Mouse (Mus musculus): ENCODE results near the gene Plppr3. TPM values are rescaled to one million over a fixed set of nuclear protein-coding genes. Genes with fewer than 3 reads are reported as not detected.
A peak's percentile ranks its signal among the peaks of the same experiment; 100 is the strongest.

Gene Plppr3
- polyA plus RNA-seq, 1 experiment from 2014 or later: 6.2 TPM

DNA sequence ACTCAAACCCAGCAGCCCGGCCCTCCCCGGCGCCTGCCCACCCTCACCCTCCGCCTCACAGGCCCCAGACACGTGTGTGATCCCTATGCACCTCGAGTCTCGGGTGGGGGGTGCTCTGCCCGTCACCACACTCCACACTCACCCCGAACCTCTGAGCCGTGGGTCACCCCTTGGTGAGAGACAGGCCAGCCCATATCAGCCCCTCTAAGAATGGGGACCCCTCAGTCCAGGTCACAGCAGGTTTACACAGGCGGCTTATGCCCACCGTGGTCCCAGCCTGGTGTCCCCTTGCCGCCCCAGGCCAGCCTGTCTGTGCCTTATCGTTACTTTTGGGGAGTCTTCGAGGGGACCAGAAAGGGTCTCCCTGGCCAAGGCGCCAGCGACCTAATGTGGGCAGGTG is 54.8 kb downstream of the Plppr3 start:
- Histone ChIP-seq H3K4me1 (replicated peaks; ENCODE audit: control insufficient read depth, insufficient read depth, low read length) (peaks cover 15% of the 10 kb centered on the region; the same call in 1 of the 2 replicates), H3K4me2 (replicated peaks; ENCODE audit: low read depth) (no peak overlapping the region), H3K4me3 (ENCODE audit: low read depth, low read length) (no peak overlapping the region), H3K9me3 (ENCODE audit: control insufficient read depth) (no peaks in the 10 kb centered on the region), H3K27ac (ENCODE audit: low read depth, low read length) (0 out of 2 replicates have a peak overlapping the region, but pooled peaks have one; percentile 4), H3K36me3 (ENCODE audit: control insufficient read depth, insufficient read depth) (peaks cover 7% of the 10 kb centered on the region), H3K9ac (ENCODE audit: low read depth, low read length) (no peak overlapping the region), H3K27me3 (replicated peaks; ENCODE audit: control insufficient read depth, insufficient read depth, low read length) (no peaks in the 10 kb centered on the region)
- TF ChIP-seq CTCF (IDR thresholded peaks at IDR 0.05; ENCODE audit: low read depth): no peak
- ATAC-seq: no peak
- WGBS: 89% methylated on average over 17 of the region's 17 CpGs

- no peak overlapping the region for H3K4me2 ChIP-seq (replicated peaks; ENCODE audit: low read depth)
- H3K4me1 ChIP-seq (replicated peaks; ENCODE audit: control insufficient read depth, insufficient read depth, low read length): peaks cover 17% of the 10 kb centered on the region; the same call in 1 of the 2 replicates
- no peaks in the 10 kb centered on the region for H3K9me3 ChIP-seq (ENCODE audit: control insufficient read depth)
- TF ChIP-seq CTCF (IDR thresholded peaks at IDR 0.05; ENCODE audit: low read depth): no peak
- H3K27me3 ChIP-seq (replicated peaks; ENCODE audit: control insufficient read depth, insufficient read depth, low read length): no peaks in the 10 kb centered on the region
- no peak overlapping the region for H3K27ac ChIP-seq (ENCODE audit: low read depth, low read length)
- no peak for ATAC-seq
- no peak overlapping the region for H3K9ac ChIP-seq (ENCODE audit: low read depth, low read length)
- WGBS: 42% methylated on average over 4 of the region's 4 CpGs
- peaks cover 7% of the 10 kb centered on the region for H3K36me3 ChIP-seq (ENCODE audit: control insufficient read depth, insufficient read depth)
- no peak overlapping the region for H3K4me3 ChIP-seq (ENCODE audit: low read depth, low read length)
Measured at GRCm38 (mm10) chr10:79818225-79818624, 56.2 kb downstream of the Plppr3 start.

DNA sequence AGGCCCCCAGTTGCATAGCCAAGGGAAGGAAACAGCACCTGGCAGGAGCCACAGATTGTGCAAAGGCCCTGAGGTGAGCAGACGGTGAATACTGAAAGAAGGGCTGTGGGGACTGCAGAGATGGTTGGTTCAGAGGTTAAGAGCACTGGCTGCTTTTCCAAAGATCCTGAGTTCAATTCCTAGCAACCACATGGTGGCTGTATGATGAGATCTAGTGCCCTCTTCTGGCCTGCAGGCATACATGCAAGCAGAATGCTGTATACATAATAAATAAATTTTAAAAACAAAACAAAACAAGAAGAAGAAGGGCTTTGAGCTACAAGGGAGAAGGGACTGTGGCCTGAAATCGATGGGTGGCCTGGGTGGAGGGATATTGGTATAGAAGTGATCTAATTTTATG is 57.3 kb downstream of the Plppr3 start:
- H3K4me3 ChIP-seq (ENCODE audit: low read depth, low read length): no peak overlapping the region
- H3K4me2 ChIP-seq (replicated peaks; ENCODE audit: low read depth): no peak overlapping the region
- 82% methylated on average over 2 of the region's 2 CpGs for WGBS
- no peaks in the 10 kb centered on the region for H3K27me3 ChIP-seq (replicated peaks; ENCODE audit: control insufficient read depth, insufficient read depth, low read length)
- no peak overlapping the region for H3K27ac ChIP-seq (ENCODE audit: low read depth, low read length)
- no peaks in the 10 kb centered on the region for H3K9me3 ChIP-seq (ENCODE audit: control insufficient read depth)
- H3K4me1 ChIP-seq (replicated peaks; ENCODE audit: control insufficient read depth, insufficient read depth, low read length): peaks cover 17% of the 10 kb centered on the region; the same call in 1 of the 2 replicates
- peak; percentile 68 for TF ChIP-seq CTCF (IDR thresholded peaks at IDR 0.05; ENCODE audit: low read depth)
- peaks cover 7% of the 10 kb centered on the region for H3K36me3 ChIP-seq (ENCODE audit: control insufficient read depth, insufficient read depth)
- ATAC-seq: no peak
- H3K9ac ChIP-seq (ENCODE audit: low read depth, low read length): 0 out of 2 replicates have a peak overlapping the region, but pooled peaks have one; percentile 3

DNA sequence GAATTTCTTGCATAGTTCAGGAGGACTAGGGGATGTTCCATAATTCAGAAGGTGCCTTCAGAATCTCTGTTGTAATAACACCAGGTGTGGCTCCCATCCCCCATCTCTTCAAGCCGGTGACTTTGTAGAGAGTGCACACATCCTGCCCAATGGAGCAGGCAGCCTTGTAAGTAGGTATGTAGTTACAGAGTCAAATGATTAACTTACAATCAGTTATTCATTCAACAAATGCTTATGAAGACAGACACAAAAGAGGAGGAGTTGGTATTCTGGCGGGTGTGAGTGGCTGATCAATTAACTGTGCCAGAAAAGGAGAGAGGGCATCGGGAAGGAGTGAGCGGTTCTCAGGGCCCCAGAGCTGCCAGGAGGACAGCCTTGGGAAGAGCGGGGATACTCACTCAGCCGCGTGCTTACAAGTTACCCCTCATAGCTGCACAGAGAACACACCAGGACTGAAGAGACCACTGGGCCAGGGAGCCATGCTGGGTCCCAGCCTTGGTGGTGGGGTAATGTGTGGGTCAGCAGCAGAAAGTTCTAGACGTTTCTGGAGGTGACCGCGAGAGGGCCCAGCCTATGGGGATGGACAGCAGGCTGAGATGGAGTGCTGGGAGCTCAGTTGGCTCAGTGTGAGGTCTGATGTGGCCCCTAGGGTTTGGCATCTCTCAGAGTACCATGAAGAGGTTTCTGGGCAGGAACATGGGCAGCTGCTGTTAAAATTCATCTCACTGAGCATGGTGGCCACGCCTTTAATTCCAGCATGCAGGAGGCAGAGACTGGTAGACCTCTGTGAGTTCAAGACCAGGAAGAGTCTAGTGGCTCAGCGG is 58.6 kb downstream of the Plppr3 start:
- H3K4me1 ChIP-seq (replicated peaks; ENCODE audit: control insufficient read depth, insufficient read depth, low read length): peaks cover 17% of the 10 kb centered on the region; the same call in 1 of the 2 replicates
- H3K4me2 ChIP-seq (replicated peaks; ENCODE audit: low read depth): no peak overlapping the region; the same call in 1 of the 2 replicates
- ATAC-seq: peak; percentile 40
- WGBS: 63% methylated on average over 12 of the region's 12 CpGs
- H3K9me3 ChIP-seq (ENCODE audit: control insufficient read depth): no peaks in the 10 kb centered on the region
- no peaks in the 10 kb centered on the region for H3K27me3 ChIP-seq (replicated peaks; ENCODE audit: control insufficient read depth, insufficient read depth, low read length)
- TF ChIP-seq CTCF (IDR thresholded peaks at IDR 0.05; ENCODE audit: low read depth): no peak
- H3K27ac ChIP-seq (ENCODE audit: low read depth, low read length): peak overlapping the region; percentile 46; the same call in 1 of the 2 replicates
- H3K4me3 ChIP-seq (ENCODE audit: low read depth, low read length): no peak overlapping the region
- H3K36me3 ChIP-seq (ENCODE audit: control insufficient read depth, insufficient read depth): peaks cover 7% of the 10 kb centered on the region
- no peak overlapping the region for H3K9ac ChIP-seq (ENCODE audit: low read depth, low read length)

DNA sequence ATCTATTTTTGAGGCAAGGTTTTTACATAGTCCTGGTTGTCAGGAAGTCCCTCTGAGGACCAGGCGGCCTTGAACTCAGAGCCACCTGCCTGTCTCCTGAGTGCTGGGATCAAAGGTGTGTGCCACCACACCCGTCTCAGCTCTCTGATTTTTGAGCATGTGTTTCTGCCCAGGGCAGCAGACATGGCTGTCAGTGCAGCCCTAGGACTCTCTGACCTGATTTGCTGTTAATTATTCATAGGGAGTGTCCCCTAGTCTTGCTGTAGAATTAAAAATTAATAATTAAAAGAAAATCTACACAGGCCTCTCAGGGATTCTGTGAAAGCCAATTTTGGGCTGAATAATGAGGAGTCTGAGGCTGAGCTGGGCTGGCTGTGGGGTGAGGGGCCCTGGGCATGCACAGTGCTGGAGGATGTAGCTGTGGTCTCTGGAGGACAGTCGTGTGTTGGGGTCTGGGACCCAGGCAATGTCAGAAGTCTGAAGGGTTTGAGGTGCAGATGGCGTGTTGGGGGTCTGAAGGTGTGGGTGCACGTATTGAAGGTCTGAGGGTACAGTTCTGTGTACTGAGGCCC is 60.1 kb downstream of the Plppr3 start:
- 53% methylated on average over 5 of the region's 5 CpGs for WGBS
- Histone ChIP-seq H3K27ac (ENCODE audit: low read depth, low read length) (peak overlapping the region; percentile 70; the same call in 1 of the 2 replicates), H3K9ac (ENCODE audit: low read depth, low read length) (no peak overlapping the region)

More for the DNA sequence above, 60.1 kb downstream of the Plppr3 start:
- ATAC-seq: peak; percentile 67
- no peak overlapping the region for H3K4me3 ChIP-seq (ENCODE audit: low read depth, low read length)
- peaks cover 5% of the 10 kb centered on the region for H3K36me3 ChIP-seq (ENCODE audit: control insufficient read depth, insufficient read depth)
- no peak for TF ChIP-seq CTCF (IDR thresholded peaks at IDR 0.05; ENCODE audit: low read depth)
- H3K4me1 ChIP-seq (replicated peaks; ENCODE audit: control insufficient read depth, insufficient read depth, low read length): peaks cover 8% of the 10 kb centered on the region; the same call in 1 of the 2 replicates
- H3K27me3 ChIP-seq (replicated peaks; ENCODE audit: control insufficient read depth, insufficient read depth, low read length): no peaks in the 10 kb centered on the region
- H3K4me2 ChIP-seq (replicated peaks; ENCODE audit: low read depth): no peak overlapping the region
- no peaks in the 10 kb centered on the region for H3K9me3 ChIP-seq (ENCODE audit: control insufficient read depth)

All from intestine, postnatal 0 days (tissue).